Mouse (Mus musculus) cerebellum, adult 11-12 months (tissue): ENCODE measurements around the gene Rilp.

Experiments
- DNase-seq: peaks from one replicate; pipeline ENCODE4 v3.0.0; 2022

Gene Rilp

DNA sequence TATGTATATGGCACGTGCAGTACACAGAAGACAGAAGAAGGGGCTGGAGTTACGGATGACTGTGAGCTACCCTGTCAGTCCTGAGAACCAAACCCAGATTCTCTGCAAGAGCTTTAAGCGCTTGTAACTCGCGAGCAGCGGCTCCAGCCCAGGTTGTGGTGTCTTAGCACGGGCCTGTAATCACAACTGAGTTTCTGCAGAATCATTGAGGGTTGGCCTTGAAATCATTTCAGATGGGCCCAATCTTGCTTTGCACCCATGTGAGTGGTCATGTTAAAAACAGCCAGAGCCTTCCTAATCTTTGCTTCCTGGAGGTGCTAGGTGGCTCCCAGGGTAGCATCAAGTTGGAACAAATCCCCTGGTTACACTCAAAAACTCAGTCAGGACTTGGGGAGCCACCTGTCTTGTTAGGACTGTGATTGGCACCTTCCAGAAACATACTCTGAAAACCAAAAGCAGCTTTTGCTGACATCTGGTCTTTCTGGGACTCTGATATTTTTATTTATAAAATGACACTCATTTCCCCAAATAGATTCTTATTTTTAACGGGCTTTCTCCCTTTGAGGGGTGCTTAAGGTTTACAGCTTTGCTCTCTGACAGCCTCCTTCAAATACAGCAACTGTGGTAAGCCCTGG, 50.1 kb downstream of the Rilp start:
- DNase-seq = no peak

DNA sequence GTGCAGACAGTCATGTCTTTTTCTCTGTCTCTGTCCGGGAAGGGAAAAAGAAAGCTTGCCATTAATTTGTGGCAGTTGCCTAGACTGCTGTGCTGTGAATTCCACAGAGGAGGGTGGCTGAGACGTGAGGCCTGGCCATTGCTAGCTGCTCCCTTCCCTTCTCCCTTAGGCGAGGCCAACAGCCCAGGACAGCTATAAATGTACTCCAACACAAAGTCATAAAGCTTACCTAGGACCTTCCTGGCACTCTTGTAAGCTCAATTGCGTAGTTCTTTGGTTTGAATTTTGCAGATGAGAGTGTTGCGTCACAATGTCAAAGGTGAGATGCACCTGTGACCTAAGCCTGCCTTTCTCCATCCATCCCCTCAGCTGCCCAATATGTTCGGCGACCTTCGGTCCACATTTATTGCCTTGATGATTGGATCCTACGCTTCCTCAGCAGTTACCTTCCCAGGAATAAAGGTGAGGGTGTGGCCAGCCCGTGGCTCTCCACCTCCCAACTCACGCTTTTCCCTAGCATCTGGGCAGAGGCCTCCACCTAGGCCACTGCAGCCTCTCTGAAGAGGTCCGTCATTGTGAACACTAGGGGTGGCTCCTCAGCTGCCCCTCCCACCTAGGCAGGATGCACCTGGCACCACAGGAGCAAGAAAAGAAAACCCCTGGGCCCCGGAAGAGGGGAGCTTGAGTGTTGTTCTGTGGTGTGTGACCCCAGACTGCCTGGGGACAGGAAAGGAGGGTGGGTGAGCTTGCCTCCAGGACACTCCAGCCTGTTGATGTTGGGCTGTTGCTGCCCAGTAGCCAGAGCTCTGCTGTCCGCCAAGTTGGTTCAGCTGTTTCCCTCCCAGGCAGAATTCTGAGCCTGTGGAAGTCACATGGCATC, 50.9 kb downstream of the Rilp start:
- peak; percentile 44 for DNase-seq

GRCm38 (mm10) chr11:75561410-75561791, 51.5 kb downstream of the Rilp start:
- DNase-seq = no peak
